Mouse (Mus musculus) Patski (cell line): ENCODE measurements around the gene Smox. TPM values are rescaled to one million over a fixed set of nuclear protein-coding genes. Genes with fewer than 3 reads are reported as not detected.

Experiments used
- ATAC-seq: fragments of 100-300 bp; one replicate; pipeline ENCODE4 v1.8.0; 2021
- CTCF ChIA-PET: fragments of 350-600 bp; sonication (Branson Sonifier 250); formaldehyde crosslinking; loops from one replicate; lab custom pipeline; 2022; ENCODE audit warnings: inconsistent platforms; lab: Charles Lee
- POLR2A ChIA-PET: fragments of 350-600 bp; sonication (Branson Sonifier 250); formaldehyde crosslinking; loops from one replicate; lab custom pipeline; 2022; ENCODE audit warnings: antibody characterized with exemption, inconsistent platforms; lab: Charles Lee
- DNase-seq: peaks from one replicate; pipeline ENCODE4 v3.0.0-alpha.2; 2011; ENCODE audit warnings: low read depth, low spot score
- H3K27me3 ChIP-seq: fragments of 371-371 bp; one replicate; pipeline ENCODE4 v1.5.1; 2021
- CTCF ChIP-seq: fragments of 100-300 bp; IDR thresholded peaks from one replicate; pipeline ENCODE4 v1.5.1; 2021
- in situ Hi-C: fragments of 300-500 bp; cut with MboI; formaldehyde crosslinking; loops from 3 replicates; pipeline ENCODE4 v1.11.1; 2018; ENCODE audit warnings: low pct_unique_long_range_greater_than_20kb, mixed read lengths
- polyA plus RNA-seq: library from polyadenylated mRNA; unstranded; gene quantifications from one replicate; pipeline ENCODE4 v1.2.3, GENCODE M21; 2021

Smox gene
- 47.9 TPM for polyA plus RNA-seq

- POLR2A ChIA-PET, result no interaction called here
These were observed at the start of gene Smox for GRCm38 (mm10) chr2:131491196-131491595. Gene Smox, plus strand, starts transcription at chr2:131491496.

GRCm38 (mm10) chr2:131443084-131443890 is 48.0 kb upstream of the Smox start:
- no peak for TF ChIP-seq CTCF
- DNase-seq (no peak), ATAC-seq (no peak)
- POLR2A ChIA-PET, result no interaction called here
- in situ Hi-C loops, result no loop called here
- no peaks in the 10 kb centered on the region for H3K27me3 ChIP-seq
- CTCF ChIA-PET, result no interaction called here

More at GRCm38 (mm10) chr2:131491196-131491595, at the start of gene Smox:
- no peak for TF ChIP-seq CTCF
- DNase-seq (no peak), ATAC-seq (no peak)
- in situ Hi-C loops, result no loop called here
- CTCF ChIA-PET, result no interaction called here
- H3K27me3 ChIP-seq, result no peaks in the 10 kb centered on the region

- in situ Hi-C loops, result no loop called here
- POLR2A ChIA-PET, result no interaction called here
- TF ChIP-seq CTCF, result no peak
- CTCF ChIA-PET, result interaction anchor here (1.2 to 2.0 kb wide), 2 partner anchors 9 to 66 kb away, joined by 3 to 6 read pairs; no protein-coding TSS in a partner anchor
- DNase-seq, result no peak
- no peaks in the 10 kb centered on the region for H3K27me3 ChIP-seq
- ATAC-seq, result no peak
These were observed 47.5 kb upstream of the Smox start for GRCm38 (mm10) chr2:131443891-131444190.

DNA sequence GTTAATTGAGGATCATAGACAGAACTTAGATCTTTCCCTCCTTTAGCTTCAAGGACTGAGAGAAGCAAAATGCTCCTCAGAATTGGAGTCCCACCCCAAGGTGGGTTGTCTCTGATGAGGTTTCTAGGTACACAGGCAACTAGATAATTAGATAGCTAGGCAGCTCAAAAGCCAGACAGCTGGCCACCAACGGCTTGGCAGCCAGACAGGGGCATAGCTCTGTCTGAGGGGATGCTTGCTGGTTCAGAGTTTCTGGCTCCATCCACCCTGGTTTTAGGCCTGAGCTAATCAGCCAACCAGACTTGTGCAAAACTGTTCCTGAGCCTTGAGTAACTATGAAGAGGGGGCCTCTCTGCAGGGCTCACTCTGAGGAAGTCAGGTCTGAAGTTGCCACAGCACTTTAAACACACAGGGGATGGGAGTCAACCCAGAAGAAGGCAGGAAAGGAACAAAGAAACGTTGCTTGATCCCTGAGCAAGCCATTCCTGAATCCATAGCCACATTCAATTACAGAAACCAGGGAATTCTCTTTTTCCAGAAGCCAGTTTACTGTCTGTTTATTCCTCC is 44.8 kb upstream of the Smox start:
- ATAC-seq (no peak), DNase-seq (no peak)
- POLR2A ChIA-PET, result no interaction called here

GRCm38 (mm10) chr2:131447566-131448330 is 43.5 kb upstream of the Smox start:
- ATAC-seq (no peak), DNase-seq (no peak)
- in situ Hi-C loops, result no loop called here
- TF ChIP-seq CTCF, result no peak
- H3K27me3 ChIP-seq, result no peaks in the 10 kb centered on the region
- POLR2A ChIA-PET, result interaction anchor here (0.8 kb wide), 1 partner anchor 20 kb away, joined by 3 read pairs; no protein-coding TSS in a partner anchor
- CTCF ChIA-PET, result no interaction called here

More for the DNA sequence above, 44.8 kb upstream of the Smox start:
- in situ Hi-C loops, result no loop called here
- TF ChIP-seq CTCF, result no peak
- CTCF ChIA-PET, result no interaction called here
- no peaks in the 10 kb centered on the region for H3K27me3 ChIP-seq

DNA sequence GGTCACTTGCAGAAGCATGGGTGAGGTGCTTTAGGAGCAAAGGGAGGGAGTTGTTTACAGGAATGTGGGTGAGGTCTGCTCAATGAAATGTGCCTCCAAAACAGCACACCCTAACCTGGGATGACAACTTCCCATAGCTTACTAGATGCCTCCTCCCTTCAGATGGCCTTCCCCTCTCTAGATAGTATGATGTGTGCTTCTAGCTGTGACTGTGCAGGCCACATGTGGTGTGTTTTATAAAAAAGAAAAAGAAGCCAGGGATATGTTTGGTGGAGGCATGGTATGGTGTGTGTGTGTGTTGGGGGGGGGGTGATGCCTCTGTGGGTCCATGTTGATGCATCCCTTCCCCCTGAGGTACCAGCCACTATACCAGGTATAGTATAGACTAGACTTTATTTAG is 42.9 kb upstream of the Smox start:
- ChIA-PET POLR2A (interaction anchor here (0.5 kb wide), 1 partner anchor 19 kb away, joined by 5 read pairs; no protein-coding TSS in a partner anchor), CTCF (no interaction called here)
- in situ Hi-C loops, result no loop called here
- ATAC-seq (no peak), DNase-seq (no peak)
- TF ChIP-seq CTCF, result no peak
- no peaks in the 10 kb centered on the region for H3K27me3 ChIP-seq

DNA sequence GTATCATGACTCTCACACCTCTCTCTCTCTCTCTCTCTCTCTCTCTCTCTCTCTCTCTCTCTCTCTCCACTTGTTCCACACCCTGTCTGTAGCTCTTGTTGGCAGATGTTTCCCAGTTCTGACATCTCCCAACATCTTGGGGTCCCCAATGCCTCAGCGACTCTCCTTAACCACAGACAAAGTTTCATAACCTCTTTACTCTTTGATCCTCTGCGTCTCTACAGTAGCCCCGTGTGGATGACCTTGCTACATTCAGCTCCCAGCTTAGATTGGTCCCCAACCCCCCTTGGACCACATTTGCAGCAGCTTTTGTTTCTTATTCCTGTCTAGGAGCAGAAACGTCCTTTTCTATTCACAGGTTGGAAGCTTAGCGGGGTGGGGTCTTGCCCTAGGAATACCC is 41.6 kb upstream of the Smox start:
- no peak for TF ChIP-seq CTCF
- H3K27me3 ChIP-seq, result no peaks in the 10 kb centered on the region
- no peak for ATAC-seq
- ChIA-PET CTCF (interaction anchor here (1.0 kb wide), 1 partner anchor 52 kb away, joined by 3 read pairs; no protein-coding TSS in a partner anchor), POLR2A (no interaction called here)
- in situ Hi-C loops, result no loop called here
- no peak for DNase-seq

DNA sequence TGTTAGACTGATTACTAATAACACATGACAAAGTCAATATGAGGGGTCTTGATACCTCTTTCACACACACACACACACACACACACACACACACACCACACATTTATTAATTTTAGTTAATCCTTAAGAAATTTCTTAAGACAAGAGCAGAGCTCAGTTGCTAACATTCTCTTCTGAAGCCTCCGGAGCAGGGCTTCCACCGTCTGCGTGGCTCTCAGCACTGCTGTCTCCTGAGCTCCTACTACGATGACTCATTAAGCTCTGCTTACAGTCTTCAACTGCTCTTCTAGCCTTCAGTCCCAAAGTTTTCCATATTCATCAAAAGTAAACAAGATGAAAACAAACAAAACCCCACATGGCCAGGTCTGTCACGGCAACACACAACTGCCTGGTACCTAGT is 40.8 kb upstream of the Smox start:
- ChIA-PET POLR2A (no interaction called here), CTCF (interaction anchor here (1.0 kb wide), 1 partner anchor 51 kb away, joined by 3 read pairs; no protein-coding TSS in a partner anchor)
- no peak for TF ChIP-seq CTCF
- H3K27me3 ChIP-seq, result no peaks in the 10 kb centered on the region
- DNase-seq (no peak), ATAC-seq (no peak)
- in situ Hi-C loops, result no loop called here

DNA sequence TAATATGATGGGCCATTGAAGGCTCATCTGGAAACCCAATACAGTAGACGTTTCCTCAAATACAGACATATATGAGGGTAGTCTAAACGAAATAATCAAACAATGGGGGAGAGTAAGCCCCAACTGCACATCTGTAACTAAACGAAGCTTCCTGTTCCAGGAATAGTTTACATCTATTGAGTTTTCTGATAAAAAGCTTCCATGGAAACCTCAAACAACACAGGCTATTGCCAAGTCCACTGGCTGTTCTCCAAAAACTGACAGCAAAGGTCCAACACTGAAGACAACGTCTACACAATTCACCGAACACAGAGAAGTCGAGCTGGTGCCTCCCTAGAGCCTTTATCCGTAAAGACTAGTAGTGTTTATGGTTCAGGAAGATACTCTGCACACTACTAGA is 33.6 kb upstream of the Smox start:
- CTCF ChIA-PET, result interaction anchor here (1.0 to 1.6 kb wide), 2 partner anchors 13 to 31 kb away, joined by 3 to 4 read pairs; no protein-coding TSS in a partner anchor
- ATAC-seq, result no peak

GRCm38 (mm10) chr2:131460946-131461682 is 30.2 kb upstream of the Smox start:
- H3K27me3 ChIP-seq, result no peaks in the 10 kb centered on the region
- ChIA-PET POLR2A (no interaction called here), CTCF (interaction anchor here (1.0 to 2.2 kb wide), 3 partner anchors 9 to 65 kb away, joined by 3 to 7 read pairs (median 3); no protein-coding TSS in a partner anchor)
- DNase-seq (no peak), ATAC-seq (no peak)
- in situ Hi-C loops, result no loop called here
- TF ChIP-seq CTCF, result no peak

More for the DNA sequence above, 33.6 kb upstream of the Smox start:
- POLR2A ChIA-PET, result interaction anchor here (0.5 kb wide), 1 partner anchor 430 kb away, joined by 3 read pairs; no protein-coding TSS in a partner anchor
- no peaks in the 10 kb centered on the region for H3K27me3 ChIP-seq
- no peak for TF ChIP-seq CTCF
- in situ Hi-C loops, result no loop called here
- DNase-seq, result no peak
